Mouse (Mus musculus): Measurements from ENCODE around the gene Gm4498.
"Not testable (repeated sequence)": the region's sequence is repeated elsewhere in the genome, so short reads cannot be mapped to it uniquely, and the experiment has no call there.

Gm4498 gene

GRCm38 (mm10) chr7:20233728-20234127 is at the start of gene Gm4498:
Gm4498 (minus strand) TSS chr7:20233828.
- DNase-seq (ENCODE audit: low spot score in 2 of 2): not testable (repeated sequence)

DNA sequence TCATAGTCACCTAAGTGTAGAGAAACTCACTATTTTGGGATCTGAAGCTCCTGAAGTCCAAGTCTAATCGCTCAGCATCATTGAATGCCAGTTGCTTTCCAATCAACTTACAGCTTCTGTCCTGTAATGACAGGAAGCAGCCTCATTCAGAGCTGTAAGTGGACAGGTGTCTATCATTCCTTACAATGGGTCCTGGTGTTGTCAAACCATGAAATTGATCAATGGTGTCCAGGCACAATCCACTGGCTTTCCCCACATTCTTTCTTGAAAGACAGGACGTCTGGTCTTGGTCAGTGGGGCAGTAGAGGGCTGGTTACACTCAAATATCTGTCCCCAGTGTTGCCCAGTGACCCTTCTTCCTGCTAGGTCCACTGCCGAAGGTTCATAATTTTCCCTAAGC is 29.1 kb upstream of the Gm4498 start, which contains the start of gene Gm5890:
TSS of gene Gm5890 (minus strand) at position 101 of the 400 bp plus-strand sequence.
- DNase-seq (ENCODE audit: low spot score in 2 of 2): not testable (repeated sequence)

GRCm38 (mm10) chr7:20205507-20205906 is 28.1 kb downstream of the Gm4498 start, which contains the start of gene Gm6164:
Gm6164 (minus strand) TSS chr7:20205607.
- DNase-seq (ENCODE audit: low spot score in 2 of 2): not testable (repeated sequence)

DNA sequence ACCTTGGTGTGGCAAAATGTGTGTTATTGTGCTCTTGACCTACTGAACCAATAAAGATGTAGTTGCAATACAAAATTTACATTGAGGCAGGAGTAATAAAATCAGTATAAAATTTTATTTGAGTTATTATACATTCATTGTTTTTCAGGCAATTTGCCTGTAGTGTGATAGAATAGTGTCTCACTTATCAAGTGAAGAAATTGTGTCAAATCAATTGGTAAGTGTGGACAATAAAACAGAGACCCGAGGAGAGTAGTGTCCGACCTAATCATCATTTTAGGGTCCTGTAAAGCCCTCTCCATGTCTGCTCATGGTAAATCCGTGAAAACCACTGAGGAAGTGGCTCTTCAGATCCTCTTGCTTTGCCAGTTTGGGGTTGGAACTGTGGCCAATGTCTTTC is 40.2 kb downstream of the Gm4498 start, which contains the start of gene Vmn1r95:
TSS of gene Vmn1r95 (plus strand) at position 301 of the 400 bp plus-strand sequence.
- not testable (repeated sequence) for DNase-seq (ENCODE audit: low spot score in 2 of 2)

Measured in left cerebral cortex, adult 9 months (tissue).